Mouse (Mus musculus) liver, embryonic 14.5 days (tissue): ENCODE data around the gene Nubp2. TPM values are rescaled to one million over a fixed set of nuclear protein-coding genes. Genes with fewer than 3 reads are reported as not detected.

Experiments used
- ATAC-seq: fragments of 200-750 bp; cut with Nextera tagmentation; 2 replicates; pipeline ENCODE4 v1.8.0; 2017; ENCODE audit warnings: moderate number of reproducible peaks, mild to moderate bottlenecking, moderate library complexity; ENCODE audit not compliant: insufficient read depth
- DNase-seq, 3 experiments: peaks; one replicate each; pipeline ENCODE4 v3.0.0-alpha.2; 2012 to 2013; ENCODE audit warnings: low read depth in 3 of 3, low spot score in 3 of 3
- H3K27ac ChIP-seq: fragments of 300-500 bp; sonication (generic); 2 replicates; pipeline ENCODE4 v1.5.1; 2014; ENCODE audit warnings: moderate library complexity, mild to moderate bottlenecking, control low read depth, inconsistent platforms
- H3K27me3 ChIP-seq: fragments of 300-500 bp; sonication (generic); 2 replicates; pipeline ENCODE4 v1.6.1; 2014; ENCODE audit warnings: mild to moderate bottlenecking, low read length, moderate library complexity; ENCODE audit not compliant: control insufficient read depth, insufficient read depth
- H3K36me3 ChIP-seq: fragments of 300-500 bp; sonication (generic); replicated peaks from 2 replicates; pipeline ENCODE4 v1.6.1; 2014; ENCODE audit warnings: low read depth; ENCODE audit not compliant: control insufficient read depth, insufficient read depth
- H3K4me1 ChIP-seq, 2 experiments: fragments of 200-500 bp in 1 of 2; fragments of 300-500 bp in 1 of 2; sonication (generic) in 1 of 2; replicated peaks; 2 replicates each; pipeline ENCODE4 v1.6.1; 2012 to 2014; ENCODE audit warnings: antibody characterized with exemption in 1 of 2, inconsistent platforms in 1 of 2, low read length in 1 of 2; ENCODE audit not compliant: control insufficient read depth in 2 of 2, insufficient read depth in 2 of 2
- H3K4me2 ChIP-seq: fragments of 300-500 bp; sonication (generic); 2 replicates; pipeline ENCODE4 v1.6.1; 2014; ENCODE audit warnings: low read depth, mild to moderate bottlenecking, control low read depth, moderate library complexity
- H3K4me3 ChIP-seq, 2 experiments: fragments of 200-500 bp in 1 of 2; fragments of 300-500 bp in 1 of 2; sonication (generic) in 1 of 2; 2 replicates each; pipeline ENCODE4 v1.5.1; 2012 to 2014; ENCODE audit warnings: low read depth in 2 of 2, low read length in 2 of 2, mild to moderate bottlenecking in 2 of 2, control low read depth in 1 of 2, inconsistent platforms in 1 of 2, moderate library complexity in 1 of 2; ENCODE audit not compliant: insufficient read depth in 1 of 2
- H3K9ac ChIP-seq: fragments of 300-500 bp; sonication (generic); replicated peaks from 2 replicates; pipeline ENCODE4 v1.6.1; 2014; ENCODE audit warnings: mild to moderate bottlenecking, control low read depth, moderate library complexity
- H3K9me3 ChIP-seq: fragments of 300-500 bp; sonication (generic); 2 replicates; pipeline ENCODE4 v1.6.1; 2016; ENCODE audit warnings: low read length, mixed read lengths; ENCODE audit not compliant: control insufficient read depth
- CTCF ChIP-seq: IDR thresholded peaks from 2 replicates; pipeline ENCODE4 v1.5.1; 2016; ENCODE audit warnings: antibody characterized with exemption, low read depth, control low read depth
- EP300 ChIP-seq: IDR thresholded peaks from 2 replicates; pipeline ENCODE4 v1.6.1; 2016; ENCODE audit warnings: antibody characterized with exemption, low read depth
- whole genome bisulfite sequencing: fragments of 180-500 bp; shearing (Covaris S2); extraction: QIAGEN DNeasy Blood & Tissue Kit; methylation state at CpG from one replicate; pipeline ENCODE4 v1.1.7; 2014; ENCODE audit not compliant: insufficient replicate concordance; 5-methylcytosine and 5-hydroxymethylcytosine counted together
- polyA plus RNA-seq, 2 experiments: library from polyadenylated mRNA; depleted of rRNA in 1 of 2; stranded (reverse) in 1 of 2; unstranded in 1 of 2; fragments of >200 nt; fragmentation: Nextera tagmentation in 1 of 2; extraction: Ambion mirVana in 1 of 2; gene quantifications; 2 replicates each; pipeline versions ENCODE4 v1.2.1 to v1.2.3; 2012 to 2014

Gene Nubp2
- polyA plus RNA-seq, 2 experiments, result 30.8 to 80.1 TPM

- H3K4me3 ChIP-seq, result no peak overlapping the region
- peak overlapping the region; percentile 0; the same call in 1 of the 2 replicates for H3K9ac ChIP-seq
- H3K4me1 ChIP-seq, result peaks cover 22 to 34% of the 10 kb centered on the region in 2 experiments
- ATAC-seq, result peak; percentile 63
- peak overlapping the region; percentile 36 for H3K4me2 ChIP-seq
- peaks cover 36% of the 10 kb centered on the region for H3K36me3 ChIP-seq
- TF ChIP-seq EP300 (no peak), CTCF (0 out of 2 replicates have a peak, but pooled peaks have one; percentile 36)
- 83% methylated on average over 8 of the region's 8 CpGs for WGBS
- DNase-seq, result no peak
- no peaks in the 10 kb centered on the region for H3K9me3 ChIP-seq
- no peaks in the 10 kb centered on the region for H3K27me3 ChIP-seq
- H3K27ac ChIP-seq, result peak overlapping the region; percentile 69
Observed at GRCm38 (mm10) chr17:24860076-24860475, 26.1 kb downstream of the Nubp2 start.

GRCm38 (mm10) chr17:24858967-24859366 is 27.2 kb downstream of the Nubp2 start:
- H3K9me3 ChIP-seq, result no peaks in the 10 kb centered on the region
- peak; percentile 91 for TF ChIP-seq EP300
- no peak; the same call in 1 of the 2 replicates for TF ChIP-seq CTCF
- peaks cover 22 to 34% of the 10 kb centered on the region in 2 experiments for H3K4me1 ChIP-seq
- no peaks in the 10 kb centered on the region for H3K27me3 ChIP-seq
- WGBS, result 38% methylated on average over 6 of the region's 6 CpGs
- H3K4me3 ChIP-seq, result no peak overlapping the region
- DNase-seq (peak; percentile 85 to 91 (median 90)), ATAC-seq (peak; percentile 95)
- H3K9ac ChIP-seq, result peak overlapping the region; percentile 48
- H3K4me2 ChIP-seq, result peak overlapping the region; percentile 44
- peak overlapping the region; percentile 69 for H3K27ac ChIP-seq
- H3K36me3 ChIP-seq, result peaks cover 39% of the 10 kb centered on the region

DNA sequence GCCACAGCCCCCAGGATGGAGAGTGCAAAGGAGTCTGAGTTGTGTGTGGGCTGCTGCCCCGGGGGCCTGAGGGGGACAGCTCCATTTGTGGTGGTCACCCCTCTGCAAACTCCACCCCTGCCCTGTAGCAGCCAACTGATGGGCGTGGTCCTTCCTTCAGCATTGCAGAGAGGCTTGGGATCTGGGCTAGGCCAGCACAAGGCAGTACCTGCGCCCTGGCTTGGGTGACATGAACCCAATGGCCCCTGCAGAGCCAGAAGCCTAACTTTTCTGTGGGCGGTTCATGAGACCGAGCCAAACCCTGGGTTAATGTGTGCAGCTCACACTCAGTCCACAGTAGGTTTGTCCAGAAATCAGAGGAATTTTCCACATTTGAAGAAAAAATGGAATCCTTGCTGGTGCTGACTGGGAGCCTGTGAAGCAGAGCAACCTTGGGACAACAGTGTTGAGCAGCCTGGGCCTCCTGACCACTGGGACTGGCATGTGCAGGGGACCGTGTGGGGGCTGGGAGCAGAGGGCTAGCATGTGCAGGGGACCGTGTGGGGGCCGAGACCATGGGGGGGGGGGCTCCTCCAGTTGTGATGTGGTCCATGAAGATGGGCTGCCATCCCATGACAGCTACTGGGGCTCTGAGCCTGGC is 28.2 kb downstream of the Nubp2 start:
- no peaks in the 10 kb centered on the region for H3K27me3 ChIP-seq
- no peak for TF ChIP-seq CTCF
- no peak for TF ChIP-seq EP300
- H3K27ac ChIP-seq, result peak overlapping the region; percentile 69
- WGBS, result 76% methylated on average over 8 of the region's 8 CpGs
- H3K36me3 ChIP-seq, result peaks cover 43% of the 10 kb centered on the region
- DNase-seq (no peak), ATAC-seq (no peak)
- H3K4me3 ChIP-seq, result no peak overlapping the region
- peaks cover 22 to 34% of the 10 kb centered on the region in 2 experiments for H3K4me1 ChIP-seq
- H3K4me2 ChIP-seq, result peak overlapping the region; percentile 44
- peak overlapping the region; percentile 21 for H3K9ac ChIP-seq
- H3K9me3 ChIP-seq, result no peaks in the 10 kb centered on the region

DNA sequence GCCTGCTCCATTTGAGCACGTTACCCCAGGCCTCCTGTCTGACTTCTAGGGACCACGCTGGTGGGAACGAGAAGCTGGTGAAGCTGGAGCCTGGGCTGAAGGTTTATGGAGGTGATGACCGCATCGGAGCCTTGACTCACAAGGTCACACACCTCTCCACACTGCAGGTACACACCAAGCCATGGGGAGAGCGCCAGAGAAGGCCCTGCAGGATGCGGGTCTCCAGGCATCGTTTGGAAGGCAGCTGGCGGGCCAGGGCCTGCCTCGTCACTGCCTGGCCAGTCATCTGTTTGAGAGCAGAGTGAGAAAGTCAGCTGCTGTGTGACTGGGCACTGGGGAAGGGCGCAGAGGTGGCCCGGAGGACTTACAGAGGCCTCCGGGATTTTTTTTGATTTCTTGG is 29.6 kb downstream of the Nubp2 start:
- Histone ChIP-seq H3K9ac (no peak overlapping the region), H3K4me2 (no peak overlapping the region), H3K36me3 (peaks cover 36% of the 10 kb centered on the region), H3K4me1 (peaks cover 25 to 38% of the 10 kb centered on the region in 2 experiments), H3K9me3 (no peaks in the 10 kb centered on the region), H3K27ac (no peak overlapping the region), H3K27me3 (no peaks in the 10 kb centered on the region), H3K4me3 (no peak overlapping the region)
- DNase-seq (no peak), ATAC-seq (no peak)
- WGBS, result 91% methylated on average over 13 of the region's 13 CpGs
- no peak for TF ChIP-seq EP300

- no peak for TF ChIP-seq CTCF
- no peak for TF ChIP-seq EP300
- Histone ChIP-seq H3K9ac (no peak overlapping the region), H3K4me3 (no peak overlapping the region), H3K9me3 (no peaks in the 10 kb centered on the region), H3K27ac (no peak overlapping the region), H3K27me3 (no peaks in the 10 kb centered on the region), H3K4me1 (peaks cover 31 to 44% of the 10 kb centered on the region in 2 experiments), H3K4me2 (no peak overlapping the region), H3K36me3 (peaks cover 29% of the 10 kb centered on the region)
- ATAC-seq (no peak), DNase-seq (no peak)
- WGBS, result 81% methylated on average over 3 of the region's 3 CpGs
Observed at GRCm38 (mm10) chr17:24855838-24856464, 30.2 kb downstream of the Nubp2 start.
